Mouse (Mus musculus) lung, embryonic 16.5 days (tissue): ENCODE data around the gene S100a11. TPM values are rescaled to one million over a fixed set of nuclear protein-coding genes. Genes with fewer than 3 reads are reported as not detected.
"Not testable (repeated sequence)": the region's sequence is repeated elsewhere in the genome, so short reads cannot be mapped to it uniquely, and the experiment has no call there.

Experiments used
- ATAC-seq: fragments of 200-750 bp; cut with Nextera tagmentation; 2 replicates; pipeline ENCODE4 v1.8.0; 2017; ENCODE audit warnings: low read depth, mild to moderate bottlenecking, moderate library complexity
- H3K27ac ChIP-seq: fragments of 300-500 bp; sonication (generic); 2 replicates; pipeline ENCODE4 v1.5.1; 2014; ENCODE audit warnings: mild to moderate bottlenecking, control low read depth, low read length
- H3K27me3 ChIP-seq: fragments of 300-500 bp; sonication (generic); 2 replicates; pipeline ENCODE4 v1.6.1; 2014; ENCODE audit warnings: low read depth, low read length, mixed read lengths; ENCODE audit not compliant: control insufficient read depth, insufficient read depth
- H3K36me3 ChIP-seq: fragments of 300-500 bp; sonication (generic); 2 replicates; pipeline ENCODE4 v1.6.1; 2014; ENCODE audit warnings: low read length; ENCODE audit not compliant: control insufficient read depth, insufficient read depth
- H3K4me1 ChIP-seq: fragments of 300-500 bp; sonication (generic); replicated peaks from 2 replicates; pipeline ENCODE4 v1.6.1; 2014; ENCODE audit warnings: low read length, mixed read lengths; ENCODE audit not compliant: control insufficient read depth, insufficient read depth
- H3K4me2 ChIP-seq: fragments of 300-500 bp; sonication (generic); 2 replicates; pipeline ENCODE4 v1.6.1; 2014; ENCODE audit warnings: low read depth, low read length, control low read depth
- H3K4me3 ChIP-seq: fragments of 300-500 bp; sonication (generic); 2 replicates; pipeline ENCODE4 v1.5.1; 2014; ENCODE audit warnings: mild to moderate bottlenecking, low read length, control low read depth
- H3K9ac ChIP-seq: fragments of 300-500 bp; sonication (generic); 2 replicates; pipeline ENCODE4 v1.6.1; 2014; ENCODE audit warnings: low read length, control low read depth
- H3K9me3 ChIP-seq: fragments of 300-500 bp; sonication (generic); 2 replicates; pipeline ENCODE4 v1.6.1; 2016; ENCODE audit warnings: low read length; ENCODE audit not compliant: control insufficient read depth
- WGBS: fragments of 180-500 bp; shearing (Covaris S2); extraction: QIAGEN DNeasy Blood & Tissue Kit; methylation state at CpG from one replicate; pipeline ENCODE4 v1.1.7; 2014; 5-methylcytosine and 5-hydroxymethylcytosine counted together
- polyA plus RNA-seq: library from polyadenylated mRNA; unstranded; fragments of >200 nt; fragmentation: Nextera tagmentation; extraction: Ambion mirVana; gene quantifications from 2 replicates; pipeline ENCODE4 v1.2.1, GENCODE M21; 2015

S100a11 gene
- 1,535 and 1,592 TPM in 2 replicates for polyA plus RNA-seq

GRCm38 (mm10) chr3:93520330-93521193 lies at the start of gene S100a11:
S100a11 (plus strand) TSS chr3:93520488.
- H3K4me1 ChIP-seq, result peaks cover 20% of the 10 kb centered on the region
- H3K4me2 ChIP-seq, result peak within 1 kb of the TSS; percentile 56
- peak; percentile 97 for ATAC-seq
- under 1% methylated on average over 38 of the region's 38 CpGs for WGBS
- H3K9me3 ChIP-seq, result no peaks in the 10 kb centered on the region
- no peaks in the 10 kb centered on the region for H3K27me3 ChIP-seq
- H3K9ac ChIP-seq, result peak within 1 kb of the TSS; percentile 79
- peaks cover 8% of the 10 kb centered on the region for H3K36me3 ChIP-seq
- H3K4me3 ChIP-seq, result peak within 1 kb of the TSS; percentile 65
- peak within 1 kb of the TSS; percentile 92 for H3K27ac ChIP-seq

- no peak for ATAC-seq
- no peaks in the 10 kb centered on the region for H3K36me3 ChIP-seq
- no peak overlapping the region for H3K27ac ChIP-seq
- no peak overlapping the region for H3K4me3 ChIP-seq
- no peaks in the 10 kb centered on the region; the same call in 1 of the 2 replicates for H3K27me3 ChIP-seq
- no peak overlapping the region for H3K4me2 ChIP-seq
- WGBS, result 57% methylated on average over 1 of the region's 1 CpGs
- H3K4me1 ChIP-seq, result no peaks in the 10 kb centered on the region
- H3K9ac ChIP-seq, result no peak overlapping the region
- no peaks in the 10 kb centered on the region for H3K9me3 ChIP-seq
Measured at GRCm38 (mm10) chr3:93480053-93480452, 40.2 kb upstream of the S100a11 start.

GRCm38 (mm10) chr3:93481982-93482616 lies 38.2 kb upstream of the S100a11 start:
- H3K4me2 ChIP-seq, result no peak overlapping the region
- H3K4me1 ChIP-seq, result no peaks in the 10 kb centered on the region
- H3K27me3 ChIP-seq, result no peaks in the 10 kb centered on the region
- H3K4me3 ChIP-seq, result no peak overlapping the region
- H3K36me3 ChIP-seq, result no peaks in the 10 kb centered on the region
- H3K27ac ChIP-seq, result no peak overlapping the region
- H3K9me3 ChIP-seq, result no peaks in the 10 kb centered on the region
- ATAC-seq, result peak; percentile 86
- no peak overlapping the region for H3K9ac ChIP-seq
- WGBS, result 48% methylated on average over 2 of the region's 2 CpGs

- no peak overlapping the region for H3K4me3 ChIP-seq
- H3K4me1 ChIP-seq, result no peaks in the 10 kb centered on the region
- no peak overlapping the region for H3K27ac ChIP-seq
- ATAC-seq, result no peak
- WGBS, result 85% methylated on average over 3 of the region's 3 CpGs
- H3K9me3 ChIP-seq, result no peaks in the 10 kb centered on the region
- no peak overlapping the region for H3K4me2 ChIP-seq
- H3K36me3 ChIP-seq, result no peaks in the 10 kb centered on the region
- H3K27me3 ChIP-seq, result no peaks in the 10 kb centered on the region
- no peak overlapping the region for H3K9ac ChIP-seq
Measured at GRCm38 (mm10) chr3:93485611-93486010, 34.7 kb upstream of the S100a11 start.

- no peak overlapping the region for H3K4me3 ChIP-seq
- H3K27ac ChIP-seq, result no peak overlapping the region
- ATAC-seq, result no peak
- no peaks in the 10 kb centered on the region for H3K27me3 ChIP-seq
- 80% methylated on average over 2 of the region's 2 CpGs for WGBS
- H3K4me1 ChIP-seq, result no peaks in the 10 kb centered on the region
- H3K9ac ChIP-seq, result no peak overlapping the region
- no peaks in the 10 kb centered on the region for H3K36me3 ChIP-seq
- H3K4me2 ChIP-seq, result no peak overlapping the region
- H3K9me3 ChIP-seq, result no peaks in the 10 kb centered on the region
Measured at GRCm38 (mm10) chr3:93488541-93488940, 31.7 kb upstream of the S100a11 start.

GRCm38 (mm10) chr3:93492176-93492575 lies 28.1 kb upstream of the S100a11 start:
- no peak for ATAC-seq
- Histone ChIP-seq H3K9me3 (no peaks in the 10 kb centered on the region), H3K27ac (no peak overlapping the region), H3K27me3 (no peaks in the 10 kb centered on the region), H3K4me3 (no peak overlapping the region), H3K9ac (no peak overlapping the region), H3K36me3 (no peaks in the 10 kb centered on the region), H3K4me1 (no peaks in the 10 kb centered on the region), H3K4me2 (no peak overlapping the region)
- WGBS, result 76% methylated on average over 3 of the region's 3 CpGs

GRCm38 (mm10) chr3:93493992-93494391 lies 26.3 kb upstream of the S100a11 start:
- Histone ChIP-seq H3K4me3 (no peak overlapping the region), H3K36me3 (no peaks in the 10 kb centered on the region), H3K27ac (no peak overlapping the region), H3K4me1 (no peaks in the 10 kb centered on the region), H3K4me2 (no peak overlapping the region), H3K9me3 (no peaks in the 10 kb centered on the region), H3K9ac (no peak overlapping the region), H3K27me3 (no peaks in the 10 kb centered on the region)
- ATAC-seq, result peak; percentile 88
- 1% methylated on average over 4 of the region's 4 CpGs for WGBS

GRCm38 (mm10) chr3:93494774-93495173 lies 25.5 kb upstream of the S100a11 start:
- H3K27me3 ChIP-seq, H3K4me3 ChIP-seq, H3K36me3 ChIP-seq, H3K27ac ChIP-seq, ATAC-seq, H3K4me2 ChIP-seq, H3K4me1 ChIP-seq, H3K9ac ChIP-seq, H3K9me3 ChIP-seq: not testable (repeated sequence)
- 12% methylated on average over 5 of the region's 5 CpGs for WGBS

GRCm38 (mm10) chr3:93497131-93497530 lies 23.2 kb upstream of the S100a11 start:
- Histone ChIP-seq H3K4me1 (no peaks in the 10 kb centered on the region), H3K27me3 (no peaks in the 10 kb centered on the region), H3K36me3 (no peaks in the 10 kb centered on the region), H3K9ac (no peak overlapping the region), H3K27ac (no peak overlapping the region), H3K9me3 (no peaks in the 10 kb centered on the region), H3K4me3 (no peak overlapping the region), H3K4me2 (no peak overlapping the region)
- ATAC-seq, result no peak
- 51% methylated on average over 3 of the region's 3 CpGs for WGBS
